Mouse (Mus musculus) left cerebral cortex, adult 9 months (tissue): Measurements from ENCODE around the gene Crebrf.

Experiments
- DNase-seq, 2 experiments: peaks; one replicate each; pipeline ENCODE4 v3.0.0; 2022; ENCODE audit warnings: low spot score in 2 of 2

Crebrf gene

DNA sequence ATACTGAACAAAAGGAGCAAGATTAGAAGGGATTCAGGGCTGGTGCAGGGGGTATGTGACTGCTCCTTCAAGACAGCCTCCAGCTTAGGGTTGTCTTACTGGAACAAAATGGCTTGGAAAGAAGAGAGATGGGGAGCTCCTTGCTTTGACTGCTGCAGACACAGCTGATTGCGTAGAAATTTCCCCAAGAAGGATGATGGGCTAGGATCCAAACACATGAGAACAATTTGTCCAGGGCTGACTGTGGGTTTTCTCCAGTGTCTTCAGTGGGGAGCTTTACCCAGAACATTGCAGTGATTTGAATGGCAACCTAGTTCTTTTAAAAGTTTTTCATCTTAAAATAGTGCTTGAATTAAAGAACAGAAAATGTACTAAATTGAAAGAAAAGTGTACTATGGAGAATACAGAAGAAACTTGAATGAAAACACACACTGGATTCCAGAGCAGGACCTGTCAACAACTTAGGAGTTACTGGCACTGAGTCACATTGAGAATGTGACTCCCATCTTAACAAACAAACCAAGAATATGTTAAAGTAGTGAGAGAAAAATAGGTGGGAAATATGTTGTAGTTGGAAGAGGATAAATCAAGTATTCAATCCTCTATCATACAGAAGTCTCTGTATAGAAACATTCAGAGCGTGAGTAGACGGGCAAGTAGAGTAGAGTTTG, 63.1 kb downstream of the Crebrf start:
- no peak for DNase-seq

DNA sequence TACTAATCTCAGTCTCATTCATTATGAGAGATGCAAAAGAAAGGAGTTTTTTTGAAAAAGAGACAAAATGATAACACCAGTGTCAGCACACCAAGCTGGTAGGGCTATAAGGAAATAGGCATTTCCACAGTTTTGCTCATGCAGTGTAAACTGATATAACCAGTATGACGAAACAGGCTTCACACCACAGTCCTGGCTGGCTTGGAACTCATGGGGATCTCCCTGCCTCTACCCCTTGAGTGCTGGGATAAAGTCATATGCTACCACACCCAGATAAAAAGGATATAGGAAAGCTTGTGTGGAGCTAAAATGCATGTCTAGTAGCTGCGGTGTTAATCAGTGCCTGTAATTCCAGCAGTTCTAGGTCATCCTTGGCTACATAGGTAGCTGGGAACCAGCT, 64.0 kb downstream of the Crebrf start:
- no peak for DNase-seq

DNA sequence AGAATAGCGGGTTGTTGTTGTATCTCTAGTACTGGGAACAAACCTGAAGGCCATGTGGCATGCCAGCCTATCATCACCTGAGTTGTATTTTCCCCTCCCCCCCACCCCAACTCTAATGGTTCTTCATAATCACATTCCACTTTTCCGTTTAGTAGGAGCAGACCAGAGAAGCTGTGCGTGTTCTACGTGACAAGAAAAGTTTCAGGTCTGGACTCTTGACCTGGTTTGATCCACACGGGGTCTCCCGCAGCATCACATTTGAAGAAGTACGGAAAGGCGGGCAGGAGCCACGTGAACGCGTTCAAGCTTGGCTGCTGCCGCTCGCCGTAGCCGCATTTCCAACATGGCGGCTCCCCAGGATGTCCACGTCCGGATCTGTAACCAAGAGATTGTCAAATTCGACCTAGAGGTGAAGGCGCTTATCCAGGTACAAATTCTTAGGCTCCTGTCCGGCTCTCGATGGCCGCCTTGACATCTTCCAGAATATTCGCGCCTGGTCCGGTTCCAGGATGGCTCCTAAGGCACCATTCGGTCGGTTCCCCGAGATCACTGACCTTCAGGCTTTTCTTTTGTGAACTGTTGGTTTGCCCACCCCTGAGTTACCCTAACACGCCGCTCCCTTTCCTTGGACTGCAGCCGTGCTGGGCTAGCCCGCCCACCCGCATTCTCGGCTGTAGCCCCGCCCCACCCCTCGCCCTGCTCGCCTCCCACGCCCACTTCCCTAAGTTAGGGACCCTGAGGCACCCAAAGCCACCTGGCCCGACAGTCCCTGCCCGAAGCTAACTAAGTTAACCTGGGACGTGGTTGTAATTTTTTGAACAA, 65.5 kb downstream of the Crebrf start, which contains the start of gene Bnip1:
Gene Bnip1 (plus strand): TSS at position 317 of the 822 bp plus-strand sequence.
- peak; percentile 48 to 78 for DNase-seq

DNA sequence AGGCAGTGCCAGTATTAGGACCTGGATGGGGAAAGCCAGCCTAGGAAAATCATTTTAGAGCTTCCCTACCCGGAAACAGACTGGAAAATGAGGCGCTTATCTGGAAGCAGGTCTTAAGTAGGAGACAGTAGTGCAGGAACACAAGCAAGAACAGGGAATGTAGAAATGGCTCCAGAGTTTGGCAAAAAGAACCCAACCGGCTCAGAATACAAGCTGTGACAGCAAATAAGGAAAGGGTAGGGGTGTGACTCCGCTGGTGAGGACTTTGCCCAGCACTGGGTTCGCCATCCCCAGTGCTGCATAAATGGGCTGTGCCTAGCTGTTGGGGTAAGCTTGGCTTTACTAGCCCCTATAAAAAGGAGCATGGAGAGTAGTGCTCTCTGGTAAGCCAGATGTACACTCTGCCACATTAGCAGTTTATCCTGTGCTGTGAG, 66.2 kb downstream of the Crebrf start:
- no peak for DNase-seq

DNA sequence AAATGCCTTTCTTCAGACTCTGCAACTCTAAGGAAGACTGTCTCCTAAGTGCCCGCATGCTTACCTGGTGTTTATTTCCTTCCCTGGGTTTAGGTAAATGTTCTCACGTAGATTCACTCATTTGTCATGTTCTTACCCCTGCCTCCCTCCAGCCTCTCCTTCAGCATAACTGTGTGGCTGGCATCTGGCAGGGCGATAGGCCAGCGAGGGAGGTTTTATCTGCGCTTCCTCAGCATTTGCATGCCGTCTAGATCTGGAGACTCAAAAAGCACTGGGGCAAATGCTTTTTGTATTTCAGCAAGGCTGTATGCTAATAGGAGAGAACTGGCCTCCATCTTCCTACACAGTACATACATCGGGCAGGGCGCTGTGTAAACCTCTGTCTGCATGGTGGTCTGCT, 69.1 kb downstream of the Crebrf start:
- DNase-seq = no peak

DNA sequence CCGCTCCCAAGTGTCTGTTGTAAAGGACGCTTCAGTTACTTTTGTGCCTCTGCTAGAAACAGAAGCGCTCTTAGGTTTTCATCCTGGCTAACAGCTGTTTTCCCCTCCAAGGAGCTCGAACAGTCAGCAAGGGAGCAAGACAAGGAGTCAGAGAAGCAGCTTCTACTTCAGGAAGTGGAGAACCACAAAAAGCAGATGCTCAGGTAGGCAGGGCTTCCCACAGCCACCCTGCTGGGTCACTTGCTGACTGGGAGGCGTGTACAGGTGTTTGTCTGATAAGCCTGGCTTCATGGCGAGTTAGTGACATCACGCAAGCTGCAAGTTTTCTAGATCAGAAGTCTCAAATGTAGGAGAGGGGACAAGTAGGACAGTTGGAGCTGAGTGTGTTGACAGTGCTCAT, 71.1 kb downstream of the Crebrf start:
- DNase-seq = no peak

DNA sequence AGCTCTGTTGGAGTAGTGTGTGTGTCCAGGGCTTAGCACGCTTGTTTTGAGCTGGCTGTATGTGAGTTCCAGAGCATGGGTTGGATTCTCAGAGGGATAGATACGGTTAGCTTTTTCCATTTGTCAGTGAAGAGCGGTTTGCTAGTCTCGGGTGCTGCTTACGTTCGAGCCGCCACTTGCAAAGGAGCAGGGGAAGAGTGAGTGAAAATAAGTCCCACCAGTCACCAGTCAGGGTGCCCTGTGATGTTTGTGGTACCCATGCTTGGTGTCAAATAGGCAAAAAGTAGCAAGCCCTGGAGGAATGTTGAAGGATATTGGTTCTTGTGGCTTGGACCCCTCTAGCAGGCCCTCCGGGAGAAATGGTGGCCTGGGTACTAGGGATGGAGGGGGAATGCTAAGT, 73.5 kb downstream of the Crebrf start:
- DNase-seq = no peak

DNA sequence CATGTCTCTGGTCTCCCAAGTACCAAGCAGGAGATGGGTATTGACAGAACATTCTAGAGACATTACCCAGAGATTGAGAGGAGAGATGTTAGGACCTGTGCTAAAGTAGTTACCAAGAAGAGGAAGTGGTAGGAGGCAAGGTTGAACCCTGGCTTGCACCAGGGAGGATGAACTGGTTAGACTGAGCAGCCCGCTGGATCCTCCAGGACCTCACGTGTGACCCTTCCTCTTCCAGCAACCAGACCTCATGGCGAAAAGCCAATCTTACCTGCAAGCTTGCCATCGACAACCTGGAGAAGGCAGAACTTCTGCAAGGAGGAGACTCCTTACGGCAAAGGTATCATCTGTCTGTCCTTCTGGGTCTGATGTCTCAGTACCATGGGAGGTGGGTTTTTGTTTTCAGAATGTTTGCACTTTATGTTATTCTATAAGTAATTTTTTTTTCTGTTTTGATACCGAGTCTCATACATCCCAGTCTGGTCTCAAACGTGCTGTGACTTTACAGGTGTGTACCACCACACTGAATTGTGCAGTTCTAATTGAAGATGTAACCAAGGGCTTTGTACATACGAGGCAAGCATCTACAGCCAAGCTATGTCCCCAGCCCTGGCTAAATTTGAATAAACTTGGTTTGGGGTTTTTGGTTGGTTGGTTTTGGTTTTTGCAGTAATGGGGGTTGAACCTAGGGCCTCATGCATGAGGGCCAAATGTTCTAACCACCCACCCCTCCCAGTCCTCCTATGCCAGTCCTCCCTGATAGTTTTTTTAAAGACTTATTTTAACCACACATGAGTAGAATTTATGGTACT, 74.2 kb downstream of the Crebrf start:
- DNase-seq = no peak

DNA sequence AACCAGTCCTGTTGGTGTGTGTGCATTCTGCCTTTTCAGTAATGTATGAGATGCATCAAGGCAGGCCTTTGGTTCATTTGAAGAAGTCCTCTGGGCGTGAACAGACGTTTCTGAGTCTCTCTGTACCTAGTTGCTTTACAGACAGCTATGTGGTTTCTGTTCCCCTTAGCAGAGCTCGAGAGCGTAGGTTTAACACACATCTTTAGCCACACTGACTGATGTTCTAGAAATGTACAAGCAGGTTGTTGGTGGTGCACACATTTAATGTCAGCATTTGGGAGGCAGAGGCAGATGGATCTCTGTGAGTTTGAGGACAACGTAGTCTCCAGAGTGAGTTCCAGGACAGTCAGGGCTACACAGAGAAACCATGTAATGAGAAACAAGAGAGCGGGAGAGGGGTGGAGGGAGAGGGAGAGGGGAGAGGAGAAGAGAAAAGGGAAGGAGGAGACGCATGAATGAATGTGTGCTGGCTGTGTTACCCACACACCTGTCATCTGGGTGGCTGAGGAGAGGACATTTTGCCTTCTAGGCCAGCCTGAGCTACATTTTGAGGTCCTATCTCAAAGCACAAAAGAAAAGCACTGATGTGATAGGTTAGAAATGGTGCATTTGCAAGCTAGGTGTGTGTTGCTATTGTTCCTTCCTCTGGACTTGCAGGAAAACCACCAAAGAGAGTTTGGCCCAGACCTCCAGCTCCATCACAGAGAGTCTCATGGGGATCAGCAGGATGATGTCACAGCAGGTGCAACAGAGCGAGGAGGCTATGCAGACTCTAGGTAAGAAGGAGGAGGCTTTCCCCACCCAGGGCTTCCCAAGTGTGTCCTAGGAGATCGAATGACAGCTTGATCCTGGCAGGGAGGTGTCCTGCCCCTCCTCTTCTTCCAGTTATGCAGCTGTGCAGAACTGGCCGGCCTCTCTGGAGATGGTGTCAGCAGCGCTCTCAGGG, 75.1 kb downstream of the Crebrf start:
- DNase-seq = no peak

DNA sequence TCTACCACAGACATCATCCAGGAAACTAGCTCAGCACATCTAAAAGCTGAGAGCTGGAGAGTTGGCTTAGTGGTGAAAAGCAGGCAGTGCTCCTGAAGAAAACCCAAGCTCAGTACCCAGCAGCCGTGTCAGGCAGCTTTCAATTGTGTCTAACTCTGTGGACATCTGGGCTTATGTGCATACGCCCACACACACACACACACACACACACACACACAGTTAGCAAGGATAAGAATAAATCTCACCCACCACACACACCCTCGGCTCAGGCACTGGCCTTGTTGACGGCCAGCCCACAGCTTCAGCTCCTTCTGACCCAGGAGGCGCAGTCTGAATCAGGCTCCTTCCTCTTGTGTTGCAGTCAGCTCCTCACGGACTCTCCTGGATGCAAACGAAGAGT, 76.1 kb downstream of the Crebrf start:
- peak in 1 of 2 experiments; percentile 52 for DNase-seq

DNA sequence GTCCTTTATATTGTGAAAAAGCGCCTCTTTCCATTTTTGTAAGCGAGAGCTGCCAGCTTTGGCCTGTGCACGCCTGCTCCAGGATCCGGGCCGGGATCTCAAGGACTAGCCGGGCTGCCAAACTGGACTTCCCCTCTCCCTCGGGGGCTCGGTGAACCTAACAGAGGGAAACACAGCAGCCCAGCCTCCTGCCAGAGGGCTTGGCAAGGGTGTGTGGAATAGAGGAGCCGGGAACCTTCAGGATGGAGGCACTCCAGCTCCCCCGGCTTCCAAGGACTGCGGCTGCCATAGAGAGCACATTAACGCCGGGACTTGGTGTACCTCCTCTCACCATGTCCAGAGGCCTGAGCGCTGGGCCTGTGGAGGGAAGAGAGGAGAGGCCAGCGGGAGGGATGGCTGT, 76.6 kb downstream of the Crebrf start:
- DNase-seq = no peak

DNA sequence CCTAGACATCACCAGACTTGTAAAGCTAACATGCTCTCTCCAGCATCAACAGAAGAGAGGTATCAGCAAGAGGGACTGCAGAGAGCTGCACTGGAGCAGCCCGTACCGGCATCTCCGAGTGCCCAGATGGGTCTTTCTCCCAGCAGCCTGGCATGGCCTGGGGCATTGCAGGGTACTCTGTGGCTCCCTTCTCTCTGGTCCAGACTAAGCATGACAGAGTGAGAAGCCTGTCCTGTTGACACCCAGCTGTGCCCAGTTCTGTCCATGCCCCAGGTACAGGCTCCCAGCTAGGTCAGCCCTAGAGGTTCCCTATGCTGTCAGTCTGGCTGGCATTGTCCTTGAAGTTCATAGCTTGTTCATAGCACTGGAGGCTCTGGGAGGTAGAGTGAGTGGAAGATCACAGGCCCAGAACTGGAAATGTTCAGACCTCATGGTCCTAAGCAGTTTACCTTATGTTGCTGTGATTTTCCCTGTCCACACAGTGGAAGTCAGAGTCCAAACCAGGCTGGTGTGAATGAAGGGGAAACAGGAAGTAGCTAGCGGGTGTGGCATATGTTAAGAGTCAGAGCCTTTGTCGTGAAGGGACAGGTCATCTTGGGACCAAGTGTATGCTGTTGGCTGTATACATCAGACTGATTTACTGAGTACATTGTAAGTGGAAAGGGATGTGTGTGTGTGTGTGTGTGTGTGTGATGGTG, 77.8 kb downstream of the Crebrf start:
- no peak for DNase-seq

DNA sequence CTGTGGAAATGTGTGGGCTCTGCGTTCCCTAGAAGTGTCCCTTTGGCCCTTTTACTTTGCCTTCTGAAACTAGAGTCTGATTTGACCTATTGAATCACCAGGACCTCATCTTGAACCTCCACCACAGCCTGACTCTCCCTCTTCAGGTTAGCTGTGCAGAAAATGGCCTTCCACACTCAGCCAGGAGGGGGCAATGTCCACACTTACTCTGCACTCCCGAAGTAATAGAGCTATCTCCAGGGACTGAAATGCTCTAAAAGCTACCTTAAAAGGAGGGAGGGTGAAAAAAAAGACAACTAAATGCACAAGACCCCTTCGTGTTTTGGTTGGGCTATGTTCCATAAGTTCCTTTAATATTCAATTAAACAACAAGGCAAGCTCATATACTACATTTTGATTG, 79.3 kb downstream of the Crebrf start:
- DNase-seq = peak in 1 of 2 experiments; percentile 49

DNA sequence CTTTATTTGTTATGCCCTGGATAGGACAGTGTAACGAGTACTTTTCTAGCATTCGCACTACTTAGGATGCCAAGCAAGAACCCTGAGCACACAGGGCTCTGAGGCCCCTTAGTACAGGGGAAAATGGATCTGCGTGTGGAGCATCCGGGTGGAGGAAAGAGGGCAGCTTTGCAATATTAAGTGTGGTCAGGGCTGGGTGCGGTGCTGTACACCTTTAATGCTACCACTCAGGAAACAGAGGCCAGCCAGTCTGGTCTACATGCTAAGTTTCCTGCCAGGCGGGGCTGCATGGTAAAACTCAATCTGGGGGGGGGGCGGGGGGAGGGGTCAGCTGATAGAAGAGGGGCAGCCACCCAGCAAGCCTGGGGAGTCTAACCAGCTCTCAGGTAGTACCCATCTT, 79.9 kb downstream of the Crebrf start:
- no peak for DNase-seq

DNA sequence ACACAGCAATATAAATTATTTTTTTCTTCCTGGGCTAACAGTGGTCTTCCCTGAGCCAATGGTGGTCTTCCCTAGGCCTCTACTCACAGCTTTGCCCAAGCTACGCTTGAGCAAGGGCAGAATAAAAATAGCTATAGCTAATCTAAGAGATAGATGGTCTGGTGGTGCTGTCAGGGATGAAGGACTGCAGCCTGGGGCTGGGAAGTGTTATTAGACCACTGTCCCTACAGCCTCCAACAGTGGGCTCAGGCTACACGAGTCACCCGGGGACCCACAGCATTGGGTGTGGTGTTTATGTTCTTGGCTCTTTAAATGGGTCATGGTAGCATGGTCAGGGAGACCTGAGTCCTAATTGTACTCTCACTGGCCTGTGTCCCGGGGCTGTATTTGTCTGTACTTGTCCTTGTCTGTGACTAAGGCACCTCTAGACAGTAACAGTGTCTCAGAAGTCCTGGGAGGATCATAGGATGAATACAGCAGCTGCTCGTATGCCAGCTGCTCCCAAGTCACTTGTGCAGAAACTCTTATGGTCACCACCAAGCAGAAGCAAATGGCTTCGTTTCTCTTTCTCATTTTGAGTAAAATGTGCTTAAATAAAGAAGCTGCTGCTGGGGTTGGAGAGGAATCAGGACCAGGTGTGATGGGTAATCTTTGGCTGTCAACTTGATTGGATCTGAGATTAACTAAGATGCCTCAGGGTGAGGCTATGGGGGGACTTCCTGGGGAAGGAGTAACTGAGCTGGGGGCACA, 82.1 kb downstream of the Crebrf start:
- DNase-seq = no peak

DNA sequence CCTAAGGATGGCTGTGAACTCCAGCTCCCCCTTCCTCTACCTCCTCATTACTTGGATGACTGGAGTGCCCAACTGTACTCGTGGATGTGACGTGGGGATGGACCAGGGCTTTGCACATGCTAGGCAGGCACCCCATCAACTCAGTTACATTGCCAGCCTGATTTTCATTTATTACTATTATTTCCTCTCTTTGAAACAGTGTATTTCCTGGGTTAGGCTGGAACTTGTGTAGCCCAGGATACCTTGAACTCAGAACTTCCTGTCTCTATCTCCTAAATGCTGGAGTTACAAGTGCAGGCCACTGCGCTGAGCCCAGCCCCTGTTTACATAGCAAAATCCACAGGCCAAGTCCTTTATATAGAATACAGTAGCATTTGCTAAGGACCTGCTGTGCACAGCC, 87.4 kb downstream of the Crebrf start:
- no peak for DNase-seq

DNA sequence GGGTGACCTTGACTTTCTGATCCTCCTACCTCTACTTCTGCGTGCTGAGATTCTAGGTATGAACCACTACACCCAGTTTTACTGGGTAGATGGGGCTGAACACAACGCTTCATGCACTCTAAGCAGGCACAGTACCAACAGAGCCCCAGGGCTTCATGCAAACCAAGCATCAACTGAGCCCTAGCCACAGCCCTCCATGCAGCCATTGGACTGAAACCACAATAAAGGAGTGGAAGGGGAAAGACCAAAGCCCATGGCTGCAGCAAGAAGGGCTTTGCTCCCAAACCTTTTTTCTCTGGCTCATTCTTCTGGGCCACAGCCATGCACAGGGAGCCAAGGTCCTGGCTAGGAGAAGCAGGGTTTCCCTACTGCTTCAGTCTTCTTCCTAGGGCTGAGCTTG, 97.2 kb downstream of the Crebrf start:
- no peak for DNase-seq

DNA sequence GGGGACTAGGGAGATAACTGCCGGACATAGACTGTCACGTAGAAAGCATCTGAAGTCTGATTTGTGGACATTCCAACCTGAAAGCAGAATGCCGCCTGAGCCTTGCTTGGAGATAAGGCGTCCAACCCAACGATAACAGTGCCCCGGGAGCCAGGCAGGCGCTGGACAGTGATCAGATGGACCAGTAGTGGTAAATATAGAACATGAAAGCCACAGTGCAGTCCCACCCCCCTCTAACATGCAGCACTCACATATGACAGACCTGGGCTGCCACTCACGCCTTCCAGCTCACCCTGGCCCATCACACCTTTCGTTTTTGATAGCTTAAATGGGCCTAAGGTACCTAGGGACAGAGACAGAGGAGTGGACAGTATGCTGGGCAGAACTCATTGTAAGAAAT, 98.0 kb downstream of the Crebrf start:
- DNase-seq = no peak

DNA sequence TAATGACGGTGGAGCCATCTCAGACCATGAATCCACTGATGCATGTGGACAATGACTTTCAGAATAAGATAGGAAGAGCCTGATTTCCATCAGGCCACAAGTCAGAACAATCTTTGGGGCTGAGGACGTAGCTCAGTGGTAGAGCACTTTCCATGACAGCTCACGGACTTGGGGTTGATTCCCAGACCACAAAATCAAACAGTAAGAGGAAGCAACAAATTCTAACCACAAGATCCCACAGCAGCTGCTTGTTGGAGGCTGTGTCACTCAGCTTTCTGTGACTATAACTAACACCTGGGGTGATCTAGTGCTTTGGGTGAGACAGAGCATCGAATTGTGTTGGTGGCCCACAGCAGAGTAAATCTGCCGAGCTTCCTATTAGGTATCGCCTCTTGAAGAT, 101.4 kb downstream of the Crebrf start:
- no peak for DNase-seq

DNA sequence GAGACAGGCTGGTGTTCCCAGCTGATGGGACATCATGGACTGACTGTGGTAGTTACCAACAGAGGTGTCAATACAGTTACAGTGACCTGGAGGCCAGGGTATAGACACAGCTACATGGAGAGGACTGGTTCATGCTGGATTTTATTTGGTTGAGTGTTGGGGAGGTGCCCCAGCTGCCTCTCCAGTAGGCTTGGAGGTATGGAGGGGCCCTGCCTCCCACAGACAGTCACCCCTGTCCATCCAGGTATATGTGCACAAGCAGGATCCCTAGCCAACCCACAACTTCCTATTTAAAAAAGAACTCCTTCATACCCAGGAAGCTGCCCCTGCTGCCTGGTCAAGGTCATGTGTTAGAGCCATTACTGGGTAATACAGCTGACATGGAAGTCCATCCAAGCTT, 102.3 kb downstream of the Crebrf start:
- no peak for DNase-seq
